Mouse (Mus musculus) liver, embryonic 16.5 days (tissue): ENCODE results near the gene Lamtor3. TPM values are rescaled to one million over a fixed set of nuclear protein-coding genes. Genes with fewer than 3 reads are reported as not detected.
A peak's percentile ranks its signal among the peaks of the same experiment; 100 is the strongest.

Source experiments
- ATAC-seq: fragments of 200-750 bp; cut with Nextera tagmentation; 2 replicates; pipeline ENCODE4 v1.8.0; 2017; ENCODE audit warnings: low read depth, mild to moderate bottlenecking, moderate number of reproducible peaks, moderate library complexity
- H3K27ac ChIP-seq: fragments of 300-500 bp; sonication (generic); 2 replicates; pipeline ENCODE4 v1.5.1; 2014; ENCODE audit warnings: mild to moderate bottlenecking, low read length
- H3K27me3 ChIP-seq: fragments of 300-500 bp; sonication (generic); 2 replicates; pipeline ENCODE4 v1.6.1; 2014; ENCODE audit warnings: low read depth, low read length, mixed read lengths; ENCODE audit not compliant: control insufficient read depth, insufficient read depth
- H3K36me3 ChIP-seq: fragments of 300-500 bp; sonication (generic); 2 replicates; pipeline ENCODE4 v1.6.1; 2014; ENCODE audit warnings: mild to moderate bottlenecking; ENCODE audit not compliant: control insufficient read depth, insufficient read depth
- H3K4me1 ChIP-seq: fragments of 300-500 bp; sonication (generic); 2 replicates; pipeline ENCODE4 v1.6.1; 2014; ENCODE audit warnings: low read depth, low read length, mixed read lengths; ENCODE audit not compliant: control insufficient read depth
- H3K4me2 ChIP-seq: fragments of 300-500 bp; sonication (generic); 2 replicates; pipeline ENCODE4 v1.6.1; 2014; ENCODE audit warnings: low read depth, low read length, mixed read lengths
- H3K4me3 ChIP-seq: fragments of 300-500 bp; sonication (generic); 2 replicates; pipeline ENCODE4 v1.5.1; 2014; ENCODE audit warnings: low read depth, mild to moderate bottlenecking, low read length
- H3K9ac ChIP-seq: fragments of 300-500 bp; sonication (generic); 2 replicates; pipeline ENCODE4 v1.6.1; 2014; ENCODE audit warnings: low read depth, low read length
- H3K9me3 ChIP-seq: fragments of 300-500 bp; sonication (generic); replicated peaks from 2 replicates; pipeline ENCODE4 v1.6.1; 2016; ENCODE audit warnings: low read length; ENCODE audit not compliant: control insufficient read depth
- WGBS: fragments of 180-500 bp; shearing (Covaris S2); extraction: QIAGEN DNeasy Blood & Tissue Kit; methylation state at CpG from one replicate; pipeline ENCODE4 v1.1.7; 2014; ENCODE audit not compliant: insufficient replicate concordance; 5-methylcytosine and 5-hydroxymethylcytosine counted together
- polyA plus RNA-seq: library from polyadenylated mRNA; unstranded; fragments of >200 nt; fragmentation: Nextera tagmentation; extraction: Ambion mirVana; gene quantifications from 2 replicates; pipeline ENCODE4 v1.2.1, GENCODE M21; 2015

The Lamtor3 gene
- polyA plus RNA-seq, 1 experiment from 2014 or later = 48.2 TPM

- Histone ChIP-seq H3K36me3 (peaks cover 6% of the 10 kb centered on the region; the same call in 1 of the 2 replicates), H3K4me1 (peaks cover 13% of the 10 kb centered on the region), H3K9ac (peak overlapping the region; percentile 97), H3K9me3 (no peaks in the 10 kb centered on the region), H3K27ac (0 out of 2 replicates have a peak overlapping the region, but pooled peaks have one; percentile 94), H3K4me2 (peak overlapping the region; percentile 91), H3K4me3 (peak overlapping the region; percentile 98), H3K27me3 (no peaks in the 10 kb centered on the region)
- WGBS = 82% methylated on average over 7 of the region's 7 CpGs
- ATAC-seq = no peak
These were observed 1.1 kb downstream of the Lamtor3 start for GRCm38 (mm10) chr3:137919398-137919797.

- Histone ChIP-seq H3K4me2 (no peak overlapping the region), H3K4me1 (peaks cover 13% of the 10 kb centered on the region), H3K27me3 (no peaks in the 10 kb centered on the region), H3K9me3 (no peaks in the 10 kb centered on the region), H3K9ac (no peak overlapping the region), H3K27ac (no peak overlapping the region), H3K36me3 (peaks cover 11% of the 10 kb centered on the region; the same call in 1 of the 2 replicates), H3K4me3 (no peak overlapping the region)
- ATAC-seq = no peak
- WGBS = 68% methylated on average over 4 of the region's 4 CpGs
These were observed 2.3 kb downstream of the Lamtor3 start for GRCm38 (mm10) chr3:137920594-137920993.

GRCm38 (mm10) chr3:137927010-137927409 is 8.7 kb downstream of the Lamtor3 start:
- no peak overlapping the region for H3K4me2 ChIP-seq
- no peak overlapping the region for H3K9ac ChIP-seq
- H3K27me3 ChIP-seq = no peaks in the 10 kb centered on the region
- no peak for ATAC-seq
- H3K9me3 ChIP-seq = no peaks in the 10 kb centered on the region
- H3K27ac ChIP-seq = no peak overlapping the region
- WGBS = 79% methylated on average over 4 of the region's 4 CpGs
- no peak overlapping the region for H3K4me3 ChIP-seq
- no peaks in the 10 kb centered on the region for H3K4me1 ChIP-seq
- peaks cover 23% of the 10 kb centered on the region for H3K36me3 ChIP-seq

DNA sequence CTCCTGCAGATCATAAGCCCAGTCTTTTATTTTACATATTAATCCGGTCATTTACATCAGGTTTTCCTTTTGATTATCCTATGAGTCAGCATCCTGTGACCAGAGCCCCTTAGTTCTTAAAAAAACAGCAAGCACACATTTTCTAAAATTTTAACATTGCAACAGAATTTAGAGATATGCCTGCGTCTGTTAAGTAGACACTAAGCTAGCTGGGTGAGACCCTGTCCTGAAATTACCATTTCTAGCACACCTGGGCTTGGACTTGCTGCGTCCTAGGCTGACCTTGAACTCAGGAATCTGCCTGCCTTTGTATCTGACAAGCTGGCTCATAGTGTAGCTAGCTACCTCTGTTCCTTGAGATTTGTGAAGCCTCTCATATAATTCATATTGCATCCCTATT is 11.6 kb downstream of the Lamtor3 start:
- no peaks in the 10 kb centered on the region for H3K4me1 ChIP-seq
- ATAC-seq = no peak
- H3K4me2 ChIP-seq = no peak overlapping the region
- H3K27ac ChIP-seq = no peak overlapping the region
- no peaks in the 10 kb centered on the region for H3K9me3 ChIP-seq
- 78% methylated on average over 3 of the region's 3 CpGs for WGBS
- peaks cover 32% of the 10 kb centered on the region for H3K36me3 ChIP-seq
- H3K27me3 ChIP-seq = no peaks in the 10 kb centered on the region
- no peak overlapping the region for H3K4me3 ChIP-seq
- no peak overlapping the region for H3K9ac ChIP-seq

DNA sequence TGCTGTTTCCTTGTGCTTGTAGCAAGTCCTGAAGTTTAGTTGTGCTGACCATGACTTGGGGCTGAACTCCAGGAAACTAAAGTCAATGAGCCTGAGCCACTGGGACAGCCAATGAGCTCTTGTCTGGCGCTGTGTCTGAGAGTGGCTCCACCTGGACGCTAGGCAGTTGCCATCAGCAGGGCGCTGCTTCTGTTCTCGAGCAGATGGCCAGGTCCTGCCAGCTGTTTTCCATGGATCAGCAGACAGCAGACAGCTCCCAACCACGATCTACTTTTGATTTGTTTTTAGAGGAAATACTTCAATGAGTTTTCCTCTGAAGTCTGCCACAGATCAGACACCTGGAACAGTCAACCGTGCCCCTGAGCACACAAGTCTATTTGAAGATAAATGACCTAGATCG is 14.4 kb downstream of the Lamtor3 start:
- 79% methylated on average over 7 of the region's 7 CpGs for WGBS
- no peaks in the 10 kb centered on the region for H3K27me3 ChIP-seq

DNA sequence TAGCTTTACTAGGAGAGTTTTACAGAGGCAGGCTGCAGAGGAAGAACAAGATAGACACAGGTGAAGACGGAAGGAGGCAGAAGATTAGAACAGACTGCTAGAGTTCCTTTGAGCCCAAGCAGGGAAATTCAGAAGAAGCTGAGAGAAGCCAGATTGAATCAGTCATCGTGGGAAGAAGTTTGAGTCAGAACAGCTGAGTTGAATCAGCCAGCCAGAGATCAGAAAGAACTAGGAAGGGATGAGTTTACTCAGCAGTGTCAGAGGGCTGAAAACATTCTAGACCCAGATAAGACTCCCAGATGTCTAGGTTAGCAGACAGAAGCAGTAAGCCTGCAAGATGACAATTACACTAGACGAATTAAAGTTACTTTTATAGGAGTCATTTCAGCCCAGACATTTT is 15.7 kb downstream of the Lamtor3 start:
- peaks cover 16% of the 10 kb centered on the region for H3K36me3 ChIP-seq
- no peak overlapping the region for H3K4me2 ChIP-seq
- H3K9me3 ChIP-seq = no peaks in the 10 kb centered on the region
- no peak overlapping the region for H3K4me3 ChIP-seq
- peaks cover 2% of the 10 kb centered on the region for H3K4me1 ChIP-seq
- no peak overlapping the region for H3K9ac ChIP-seq
- no peak overlapping the region for H3K27ac ChIP-seq
- no peaks in the 10 kb centered on the region for H3K27me3 ChIP-seq
- WGBS = 61% methylated on average over 3 of the region's 3 CpGs
- ATAC-seq = no peak

More for the DNA sequence above, 14.4 kb downstream of the Lamtor3 start:
- no peak overlapping the region for H3K9ac ChIP-seq
- no peak overlapping the region for H3K4me3 ChIP-seq
- no peaks in the 10 kb centered on the region for H3K9me3 ChIP-seq
- H3K4me1 ChIP-seq = no peaks in the 10 kb centered on the region
- ATAC-seq = no peak
- peaks cover 19% of the 10 kb centered on the region for H3K36me3 ChIP-seq
- H3K27ac ChIP-seq = no peak overlapping the region
- H3K4me2 ChIP-seq = no peak overlapping the region

- Histone ChIP-seq H3K27me3 (no peaks in the 10 kb centered on the region), H3K4me1 (peaks cover 12% of the 10 kb centered on the region), H3K36me3 (peaks cover 15% of the 10 kb centered on the region), H3K4me2 (no peak overlapping the region), H3K9ac (no peak overlapping the region), H3K4me3 (no peak overlapping the region), H3K9me3 (no peaks in the 10 kb centered on the region), H3K27ac (no peak overlapping the region)
- WGBS = 72% methylated on average over 5 of the region's 5 CpGs
- no peak for ATAC-seq
These were observed 17.5 kb downstream of the Lamtor3 start for GRCm38 (mm10) chr3:137935570-137936525.

- ATAC-seq = no peak
- H3K4me2 ChIP-seq = no peak overlapping the region
- H3K4me3 ChIP-seq = no peak overlapping the region
- H3K9ac ChIP-seq = no peak overlapping the region
- H3K4me1 ChIP-seq = peaks cover 18% of the 10 kb centered on the region
- H3K27me3 ChIP-seq = no peaks in the 10 kb centered on the region
- H3K27ac ChIP-seq = no peak overlapping the region
- 63% methylated on average over 6 of the region's 6 CpGs for WGBS
- H3K9me3 ChIP-seq = no peaks in the 10 kb centered on the region
- H3K36me3 ChIP-seq = peaks cover 15% of the 10 kb centered on the region
These were observed 18.2 kb downstream of the Lamtor3 start for GRCm38 (mm10) chr3:137936541-137936940.

GRCm38 (mm10) chr3:137938608-137939007 is 20.3 kb downstream of the Lamtor3 start:
- no peak for ATAC-seq
- Histone ChIP-seq H3K36me3 (peaks cover 10% of the 10 kb centered on the region), H3K9ac (no peak overlapping the region), H3K9me3 (no peaks in the 10 kb centered on the region), H3K4me3 (no peak overlapping the region), H3K4me1 (peaks cover 33% of the 10 kb centered on the region), H3K4me2 (no peak overlapping the region), H3K27ac (no peak overlapping the region), H3K27me3 (no peaks in the 10 kb centered on the region)
- WGBS = 65% methylated on average over 6 of the region's 6 CpGs
